Mouse (Mus musculus): ENCODE measurements at regions not wholly inside any gene's neighbourhood (a gene's known extent, or its start where the extent isn't known, plus 50 kb on each side); places are given as distances from the start of the nearest gene placed in this dataset.
A peak's percentile ranks its signal among the peaks of the same experiment; 100 is the strongest.

DNA sequence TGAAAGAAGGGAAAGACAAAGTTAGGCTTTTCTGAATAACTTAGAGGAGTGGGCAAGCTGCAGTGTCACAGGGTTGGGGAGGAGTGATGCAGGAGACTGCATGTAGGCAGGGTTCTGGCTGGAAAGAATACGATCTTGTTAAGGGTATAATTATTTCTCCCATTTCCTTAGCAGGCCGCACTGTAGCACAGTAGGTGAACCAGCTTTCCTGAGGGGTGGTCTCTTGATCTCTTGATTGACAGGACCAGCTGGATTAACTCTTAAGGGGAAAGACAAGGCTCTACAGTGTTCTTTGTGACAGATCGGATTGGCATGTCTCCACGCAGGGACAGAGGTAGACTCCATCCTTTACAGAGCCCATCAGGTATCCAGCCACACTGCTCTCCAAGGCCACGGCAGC, 54.5 kb upstream of the Meis1 start:
- DNase-seq (ENCODE audit: inconsistent ontology term): no peak

DNA sequence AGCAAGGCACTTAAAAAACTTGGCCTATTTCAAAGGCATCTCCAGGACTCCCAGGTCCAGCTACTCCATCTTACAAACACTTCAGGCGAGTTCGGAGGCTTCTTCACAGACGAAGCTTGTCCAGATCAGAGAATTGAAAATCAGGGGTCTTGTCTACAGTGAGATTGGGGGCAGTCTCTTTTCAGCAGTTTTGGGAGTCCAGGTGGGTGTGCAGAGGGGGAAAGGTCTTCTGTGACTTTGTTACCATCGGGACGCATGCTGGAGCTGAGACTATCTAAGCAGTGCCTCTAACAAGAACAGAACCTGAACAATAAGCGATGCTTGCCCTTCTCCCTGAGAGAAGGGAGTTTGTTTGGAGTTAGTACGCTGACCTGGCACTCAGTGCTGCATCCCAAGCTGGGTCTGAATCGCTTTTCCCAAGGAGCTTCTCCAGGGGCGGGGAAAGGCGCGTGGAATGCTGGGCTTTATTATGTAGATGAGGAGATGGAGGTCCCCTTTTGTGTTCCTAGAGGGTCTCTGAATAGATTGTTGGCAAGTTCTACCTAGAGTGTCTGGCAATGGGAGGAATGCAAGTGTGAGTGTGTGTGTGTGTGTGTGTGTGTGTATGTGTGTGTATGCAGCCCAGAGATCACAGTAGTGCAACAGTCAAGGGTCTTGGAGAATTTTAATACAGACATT, 55.2 kb upstream of the Meis1 start:
- peak; percentile 15 for DNase-seq (ENCODE audit: inconsistent ontology term)

DNA sequence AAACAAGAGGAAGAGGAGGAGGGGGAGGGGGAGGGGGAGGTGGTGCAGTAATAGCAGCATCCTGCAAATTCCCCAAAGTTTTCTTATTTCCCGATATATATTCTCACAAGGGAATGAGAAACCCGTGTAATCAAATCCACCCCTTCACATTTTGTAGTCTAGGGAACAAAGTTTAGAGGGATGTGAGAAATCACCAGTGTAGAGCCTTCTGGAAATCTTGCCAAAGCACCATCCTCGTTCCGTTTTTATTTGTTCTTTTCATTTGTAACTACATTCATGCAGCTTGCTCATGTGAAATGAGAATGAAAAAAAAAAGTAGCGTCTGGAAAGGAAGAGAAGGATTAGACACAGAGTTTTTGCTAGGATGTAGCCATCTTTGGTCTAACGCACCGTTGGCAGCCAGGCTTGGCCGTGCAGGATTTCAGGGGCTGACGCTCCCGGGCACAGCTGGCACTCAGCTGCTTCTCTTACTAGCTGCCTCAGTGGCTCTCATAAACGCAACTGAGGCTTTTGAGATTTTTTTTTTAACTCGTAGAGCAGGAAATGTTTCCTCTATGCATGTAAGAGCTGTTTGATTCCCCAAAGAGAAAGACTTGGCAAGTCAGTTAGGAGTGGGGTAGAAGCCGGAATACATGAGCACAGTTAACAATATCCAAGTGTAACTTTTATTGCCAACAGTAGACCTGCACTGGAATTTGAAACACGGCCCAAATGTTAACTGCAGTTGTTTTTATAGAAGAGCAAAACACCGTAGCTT, 72.5 kb upstream of the Meis1 start:
- peak; percentile 7 for DNase-seq (ENCODE audit: inconsistent ontology term)

DNA sequence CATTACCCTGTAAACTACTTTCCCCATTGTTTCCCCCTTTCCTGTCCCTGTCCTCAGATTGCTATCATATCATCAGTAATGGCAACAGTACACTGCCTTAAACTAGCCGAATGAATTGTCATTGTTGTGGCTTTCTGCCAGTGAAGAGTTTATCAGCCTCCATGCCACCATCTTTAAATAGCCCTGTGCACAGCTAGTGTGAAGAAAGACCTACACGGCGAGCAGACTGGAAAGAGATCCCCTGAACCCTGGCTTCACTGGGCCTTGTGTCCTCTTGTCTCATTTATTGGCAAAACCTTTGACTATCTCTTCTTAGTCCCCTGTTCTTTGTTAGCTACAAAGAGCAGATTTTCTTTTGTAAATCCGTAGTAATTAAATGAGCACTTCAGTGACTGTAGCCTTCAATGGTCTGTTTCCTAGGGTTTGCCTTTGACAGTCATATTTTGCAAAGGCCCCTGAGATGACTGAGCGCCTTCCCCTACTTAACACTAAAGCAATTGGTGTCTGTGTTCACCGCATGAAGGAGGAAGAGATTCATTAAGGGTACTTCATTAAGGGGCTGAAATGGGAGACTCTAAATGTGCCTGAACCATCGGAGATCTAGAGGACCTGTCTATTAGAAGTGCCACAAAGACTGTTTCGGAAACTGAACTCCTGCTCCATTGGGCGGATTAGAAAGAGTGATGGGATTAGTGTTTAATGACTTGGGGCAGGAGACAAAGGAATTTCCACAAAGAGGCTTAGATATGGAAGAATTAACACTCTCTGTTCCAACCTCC, 74.4 kb upstream of the Meis1 start:
- no peak for DNase-seq (ENCODE audit: inconsistent ontology term)

DNA sequence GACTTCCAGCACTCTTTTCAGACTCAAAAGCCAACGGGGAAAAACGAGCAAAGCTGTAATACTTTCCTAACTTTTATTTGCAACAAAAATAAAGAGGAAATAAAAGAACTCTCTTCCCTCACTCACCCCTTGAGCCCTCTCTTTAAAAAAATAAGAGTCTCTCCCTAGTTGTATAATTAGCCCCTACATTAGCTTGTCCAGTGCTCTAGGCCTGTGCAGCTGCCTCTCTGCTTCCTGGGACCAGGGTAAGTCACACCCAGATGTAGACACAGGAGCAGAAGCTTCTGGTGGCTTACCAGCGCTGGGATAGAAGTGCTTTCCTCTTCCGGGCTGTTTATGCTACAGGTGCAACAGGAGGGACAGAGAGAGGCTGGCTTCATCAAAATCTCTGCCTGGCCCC, 75.0 kb upstream of the Meis1 start:
- no peak for DNase-seq (ENCODE audit: inconsistent ontology term)

DNA sequence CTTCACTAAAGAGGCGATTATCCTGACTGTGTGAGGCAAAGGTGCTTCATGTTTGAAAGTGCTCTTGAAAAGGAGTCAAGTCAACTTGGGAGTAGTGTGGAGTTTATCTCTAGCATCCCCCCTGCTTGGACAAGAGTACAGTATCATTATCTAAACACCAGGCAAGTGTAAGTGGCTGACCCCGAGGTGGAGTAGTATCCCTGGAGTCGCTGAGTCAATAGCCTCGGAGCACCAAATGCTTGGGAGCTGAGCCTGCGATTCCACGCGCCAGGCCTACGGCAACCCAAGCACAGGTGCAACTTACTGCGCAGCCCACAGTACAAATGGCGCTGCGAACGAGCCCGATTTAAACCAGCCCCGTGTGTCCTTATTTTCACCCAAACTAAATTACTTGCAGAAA, 75.4 kb upstream of the Meis1 start:
- no peak for DNase-seq (ENCODE audit: inconsistent ontology term)

DNA sequence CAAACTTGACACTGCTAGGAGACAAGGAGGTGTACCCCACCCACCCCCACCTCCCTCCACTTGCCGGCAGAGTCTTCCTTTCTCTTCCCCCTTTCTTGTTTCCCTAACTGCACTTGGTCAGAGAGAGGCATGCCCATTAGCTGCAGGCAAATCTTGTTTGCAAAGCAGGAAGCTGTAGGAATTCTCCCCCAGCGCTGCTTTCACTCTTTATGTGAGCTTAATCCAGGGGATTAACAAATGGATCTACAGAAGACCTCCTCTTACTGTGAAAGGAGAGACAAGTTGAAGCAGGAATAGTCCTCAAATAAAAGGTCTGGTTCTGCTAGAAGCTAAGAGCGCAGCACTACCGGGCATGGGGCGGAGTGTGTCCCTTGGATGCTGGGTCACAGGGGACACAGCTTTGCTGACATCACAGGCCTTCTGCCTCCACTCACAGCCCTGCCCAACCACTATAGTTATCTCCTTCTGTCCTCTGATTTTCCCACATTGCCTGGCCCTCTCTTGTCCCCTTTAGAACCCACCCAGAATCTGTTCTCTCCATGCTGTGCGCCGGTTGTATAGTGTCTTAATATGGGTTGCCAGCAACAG, 84.3 kb upstream of the Meis1 start:
- no peak for DNase-seq (ENCODE audit: inconsistent ontology term)

DNA sequence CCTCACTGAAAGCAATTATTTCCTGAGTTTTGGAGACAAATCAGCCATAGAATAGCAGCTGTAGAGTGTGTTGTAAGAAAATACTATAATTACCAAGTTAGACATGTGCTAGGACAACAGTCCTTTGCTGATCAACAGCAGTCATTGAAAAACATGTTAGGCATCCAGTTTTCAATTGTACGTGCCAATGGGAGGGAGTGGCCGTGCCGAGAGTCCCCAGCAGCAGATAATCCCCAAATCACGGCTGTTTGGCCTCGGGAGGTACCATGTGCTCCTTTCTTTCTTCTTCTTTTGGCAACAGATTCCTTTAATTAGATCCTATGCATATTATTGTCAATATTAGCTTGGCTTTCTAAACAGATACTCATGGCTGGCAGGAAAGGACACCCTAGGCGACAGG, 88.4 kb upstream of the Meis1 start:
- DNase-seq (ENCODE audit: inconsistent ontology term): no peak

DNA sequence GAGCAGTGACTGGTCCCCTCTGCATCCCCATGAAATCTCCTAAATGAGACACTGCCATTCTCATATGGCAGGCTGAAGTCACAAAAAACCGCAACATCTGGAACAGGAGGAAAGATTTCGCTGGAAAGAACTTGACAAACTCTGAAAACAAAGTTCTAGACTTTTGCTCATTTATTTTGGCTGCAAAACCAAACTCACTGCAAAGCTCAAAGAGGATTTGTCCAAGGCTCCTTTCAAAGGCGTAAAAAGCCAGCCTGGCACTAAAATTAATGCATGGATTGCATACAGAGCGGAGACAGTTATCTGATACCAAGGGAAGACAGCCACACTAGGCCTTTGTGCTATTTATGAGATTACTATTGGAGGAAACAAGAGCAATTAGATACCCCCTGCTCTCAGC, 90.3 kb upstream of the Meis1 start:
- no peak for DNase-seq (ENCODE audit: inconsistent ontology term)

DNA sequence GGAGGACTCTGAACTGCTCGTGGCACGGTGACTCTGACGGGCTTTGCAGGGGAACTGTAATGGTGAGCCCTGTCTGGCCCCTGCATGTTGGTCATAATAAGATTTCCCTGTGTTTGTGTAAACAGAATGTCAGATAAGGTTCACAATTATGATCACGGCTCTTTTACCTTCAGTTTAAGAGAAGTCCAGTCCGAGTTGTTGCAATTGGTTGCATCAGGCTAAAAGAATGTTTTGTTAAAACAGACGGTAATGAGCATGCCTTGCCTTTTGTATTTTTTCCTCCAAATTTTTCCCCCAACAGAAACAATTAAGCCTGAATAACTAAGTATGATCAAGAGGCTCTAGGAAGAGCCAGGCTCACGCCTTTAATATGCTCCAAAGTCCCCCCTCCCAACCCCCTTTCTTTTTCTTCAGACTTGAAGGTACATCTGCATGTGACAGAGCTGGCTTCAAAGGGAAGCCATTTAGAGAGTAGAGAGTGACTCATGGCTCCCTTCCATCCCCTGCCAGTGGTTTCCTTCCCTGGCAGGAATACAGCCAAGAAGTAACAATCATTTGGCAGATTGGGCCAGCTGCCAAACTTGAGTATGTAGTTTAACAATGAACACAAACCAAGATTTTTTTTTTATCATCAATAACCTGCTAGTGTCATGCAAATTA, 93.3 kb upstream of the Meis1 start:
- DNase-seq (ENCODE audit: inconsistent ontology term): peak; percentile 90

DNA sequence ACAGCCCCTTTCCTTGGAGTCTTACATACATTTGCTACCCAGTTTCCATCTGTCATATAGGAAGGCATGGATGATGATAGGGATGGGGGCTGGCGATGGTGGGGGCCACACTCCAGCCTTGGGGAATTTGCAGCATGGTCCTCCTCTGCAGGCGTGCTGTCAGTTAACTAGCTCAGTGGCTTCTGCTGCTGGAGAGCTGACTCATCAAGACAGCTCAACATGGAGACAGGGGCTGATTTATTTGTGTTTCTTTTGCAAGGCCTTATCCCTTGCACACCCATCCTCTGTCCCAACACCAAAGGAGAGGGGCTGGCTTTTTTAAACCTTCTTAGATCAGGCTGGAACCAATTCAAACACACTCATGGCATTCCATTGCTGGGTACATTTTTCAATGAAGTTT, 98.3 kb upstream of the Meis1 start:
- DNase-seq (ENCODE audit: inconsistent ontology term): no peak

DNA sequence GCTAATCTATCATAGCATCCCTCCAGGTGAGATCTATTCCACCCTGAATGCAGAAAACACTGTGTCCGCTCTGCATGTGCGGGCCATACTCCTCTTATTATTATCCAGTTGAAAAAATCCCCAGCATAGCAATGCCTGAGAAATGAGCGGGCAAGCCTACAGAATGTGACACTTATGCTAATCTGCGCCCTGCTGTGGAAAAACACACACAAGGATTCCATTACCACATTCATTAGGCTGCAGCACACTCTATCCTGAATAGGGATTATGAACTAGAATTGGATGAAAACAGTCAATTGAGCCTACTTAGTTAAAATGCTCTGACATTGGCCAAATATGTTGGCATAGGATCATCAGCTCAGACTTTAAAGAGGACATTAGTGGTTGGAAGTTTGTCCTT, 99.5 kb upstream of the Meis1 start:
- peak; percentile 86 for DNase-seq (ENCODE audit: inconsistent ontology term)

DNA sequence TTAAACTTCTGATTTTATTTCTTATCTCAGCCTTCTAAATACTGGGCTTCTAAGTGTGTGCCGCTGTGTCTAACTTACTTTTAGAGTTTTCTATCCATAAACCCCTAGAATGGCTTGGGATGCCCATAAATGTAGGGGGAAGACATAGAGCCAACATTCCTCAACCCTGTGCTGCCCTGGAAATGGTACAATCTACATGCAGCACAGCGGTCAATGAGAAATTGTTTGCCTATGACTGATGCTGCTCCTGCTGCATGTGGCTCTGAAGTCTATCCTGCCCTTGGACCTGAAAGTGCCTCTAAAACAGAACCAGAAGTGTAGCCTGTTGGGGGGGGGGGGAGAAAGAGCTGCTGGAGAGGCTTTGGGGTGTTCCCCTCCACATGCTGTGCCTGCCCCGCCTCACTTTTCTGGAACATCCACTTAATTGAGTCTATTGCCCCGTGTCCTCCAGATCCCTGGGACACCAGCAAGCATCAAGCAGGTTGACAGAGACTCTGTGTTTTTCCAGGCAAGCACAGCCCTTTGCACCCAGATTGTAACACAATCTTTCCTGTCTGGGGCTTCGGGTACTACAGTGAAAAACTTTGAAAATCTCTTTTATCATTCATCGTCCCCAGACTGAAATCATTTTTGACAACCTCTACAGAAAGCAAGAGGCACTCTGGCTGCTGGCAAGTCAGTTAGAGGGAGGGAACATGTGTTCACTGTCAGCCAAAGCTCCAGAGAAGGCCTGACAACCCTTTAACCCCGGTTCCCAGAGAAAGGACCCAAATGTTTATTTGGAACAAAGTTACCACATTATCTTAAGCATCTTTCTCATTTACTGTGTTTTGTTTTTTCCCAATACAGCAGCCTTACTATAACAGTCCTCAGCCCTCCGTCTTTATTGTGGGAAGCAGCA, 101.4 kb upstream of the Meis1 start:
- peak; percentile 52 for DNase-seq (ENCODE audit: inconsistent ontology term)

DNA sequence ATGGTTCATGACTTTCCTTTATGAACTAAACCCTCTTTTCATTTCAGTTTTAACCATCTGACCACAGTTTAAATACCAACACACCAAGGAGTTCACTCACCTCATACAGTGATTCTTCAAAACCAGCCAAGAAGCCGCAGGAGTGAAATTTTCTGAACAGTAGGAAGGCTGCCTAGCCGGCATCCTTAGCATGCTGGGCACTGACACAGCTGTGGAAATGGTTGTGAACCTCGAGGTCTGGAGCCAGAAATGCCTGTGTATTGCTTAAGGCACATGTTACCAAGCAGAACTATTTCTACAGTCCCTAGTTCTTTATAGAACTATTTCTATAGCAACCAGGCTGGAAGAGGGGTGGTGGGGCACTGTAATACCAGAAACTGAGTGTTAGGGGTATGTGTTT, 102.1 kb upstream of the Meis1 start:
- peak; percentile 78 for DNase-seq (ENCODE audit: inconsistent ontology term)

DNA sequence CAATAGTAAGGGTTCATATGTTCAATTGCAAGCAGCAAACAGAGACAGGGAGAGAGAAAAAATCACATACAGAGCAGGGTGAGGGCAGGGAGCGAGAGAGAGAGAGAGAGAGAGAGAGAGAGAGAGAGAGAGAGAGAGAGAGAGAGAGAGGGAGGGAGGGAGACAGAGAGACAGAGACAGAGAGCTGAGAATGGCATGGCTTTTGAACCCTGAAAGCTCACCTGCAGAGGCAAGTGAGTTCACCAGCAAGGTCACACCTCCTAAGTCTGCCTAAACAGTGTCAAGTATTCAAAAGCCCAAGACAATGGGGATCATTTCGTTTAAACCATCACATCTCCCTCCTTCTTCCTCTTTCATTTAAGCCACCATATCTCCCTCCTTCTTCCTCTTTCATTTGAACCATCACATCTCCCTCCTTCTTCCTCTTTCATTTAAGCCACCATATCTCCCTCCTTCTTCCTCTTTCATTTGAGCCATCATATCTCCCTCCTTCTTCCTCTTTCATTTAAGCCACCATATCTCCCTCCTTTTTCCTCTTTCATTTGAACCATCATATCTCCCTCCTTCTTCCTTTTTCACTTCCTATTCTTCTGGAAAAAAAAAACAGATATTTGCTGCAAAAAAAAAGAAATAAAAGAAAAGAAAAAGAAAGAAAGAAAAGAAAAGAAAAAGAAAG, 116.7 kb upstream of the Meis1 start:
- DNase-seq (ENCODE audit: inconsistent ontology term): no peak

DNA sequence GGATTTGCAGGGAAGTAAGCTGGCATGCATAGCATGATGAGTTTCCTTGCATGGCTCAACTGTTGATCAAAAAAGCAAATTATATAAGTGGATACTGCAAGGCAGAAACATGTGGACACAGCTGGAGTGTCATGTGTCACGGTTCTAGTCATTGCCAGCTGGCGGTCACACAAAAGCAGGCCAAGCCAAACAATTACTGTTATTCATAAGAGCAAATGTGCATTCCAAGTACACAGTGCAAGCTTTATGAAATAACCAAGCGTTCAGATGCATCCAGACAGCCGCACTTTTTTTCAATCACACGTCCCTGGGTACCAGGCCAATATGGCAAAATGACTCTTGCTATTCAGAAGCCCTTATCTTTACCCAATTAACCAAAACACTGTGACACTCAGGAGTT, 119.6 kb upstream of the Meis1 start:
- DNase-seq (ENCODE audit: inconsistent ontology term): peak; percentile 80

DNA sequence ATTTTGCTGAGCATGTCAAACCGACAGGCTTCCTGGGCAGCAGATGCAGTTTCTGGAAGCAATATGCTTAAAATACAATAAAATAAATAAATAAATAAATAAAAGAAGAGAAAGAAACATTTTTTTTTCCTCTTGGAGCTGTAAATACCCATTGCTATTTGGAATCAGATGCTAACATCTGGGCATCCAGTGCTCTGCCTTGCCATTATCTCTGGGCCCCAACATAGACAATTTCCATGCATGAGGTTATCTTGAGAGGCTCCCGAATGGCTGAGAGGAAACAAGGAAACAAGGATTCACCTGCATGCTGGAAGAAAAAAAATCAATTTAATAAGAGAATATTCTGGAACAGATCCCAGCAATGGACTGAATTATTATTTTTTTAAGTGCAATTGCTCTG, 120.0 kb upstream of the Meis1 start:
- no peak for DNase-seq (ENCODE audit: inconsistent ontology term)

DNA sequence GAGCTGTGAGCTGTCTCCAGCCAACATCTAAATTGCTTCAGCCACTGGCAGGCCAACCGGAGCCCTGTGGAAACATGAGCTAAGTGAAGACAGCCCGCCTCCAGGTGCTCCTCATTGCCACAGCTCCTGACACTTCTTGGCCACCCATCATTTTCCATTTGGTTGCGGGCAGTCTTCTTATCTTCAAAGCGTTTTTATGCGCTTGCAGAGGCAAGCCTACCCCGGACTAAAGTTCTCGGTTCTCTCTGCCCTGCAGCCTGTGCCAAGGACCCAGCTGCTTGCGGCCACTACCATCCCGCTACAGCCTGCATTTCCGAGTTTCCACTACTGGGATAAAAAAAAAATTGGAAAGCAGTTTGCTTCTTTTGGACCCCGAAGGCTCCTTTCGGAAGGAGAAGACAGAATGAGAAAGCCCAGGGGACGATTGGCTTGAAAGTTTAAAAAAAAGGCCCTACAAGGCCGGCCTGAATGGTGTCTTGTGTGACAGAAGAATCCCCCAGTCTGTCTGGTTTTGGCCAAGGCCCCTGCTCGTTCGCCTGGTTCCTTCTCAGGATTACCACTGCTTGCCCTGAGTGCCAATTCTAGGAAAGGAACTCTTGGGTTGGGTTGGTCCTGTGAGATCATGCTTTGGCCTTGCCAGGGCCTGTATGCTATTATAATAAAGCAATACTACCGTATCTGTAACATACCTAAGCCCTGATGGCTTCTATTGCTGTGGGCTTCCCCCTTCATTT, 124.6 kb upstream of the Meis1 start:
- no peak for DNase-seq (ENCODE audit: inconsistent ontology term)

DNA sequence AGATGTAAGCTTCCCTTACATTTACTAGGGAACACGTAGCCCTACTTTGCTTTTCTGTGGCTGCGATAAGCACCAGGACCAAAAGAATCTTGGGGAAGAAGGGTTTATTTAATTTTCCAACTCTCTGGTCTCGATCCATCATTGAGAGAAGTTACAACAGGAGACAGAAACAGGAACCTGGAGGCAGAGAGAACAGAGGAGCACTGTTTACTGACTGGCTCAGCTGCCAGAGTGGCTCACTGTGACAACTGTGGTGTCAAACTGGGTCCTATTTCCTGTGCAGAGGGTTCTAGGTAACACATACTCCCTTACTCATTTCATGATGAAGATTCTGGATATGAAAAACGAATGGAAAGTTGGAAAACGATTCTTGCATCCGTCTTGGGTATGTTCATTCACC, 125.7 kb upstream of the Meis1 start:
- no peak for DNase-seq (ENCODE audit: inconsistent ontology term)

DNA sequence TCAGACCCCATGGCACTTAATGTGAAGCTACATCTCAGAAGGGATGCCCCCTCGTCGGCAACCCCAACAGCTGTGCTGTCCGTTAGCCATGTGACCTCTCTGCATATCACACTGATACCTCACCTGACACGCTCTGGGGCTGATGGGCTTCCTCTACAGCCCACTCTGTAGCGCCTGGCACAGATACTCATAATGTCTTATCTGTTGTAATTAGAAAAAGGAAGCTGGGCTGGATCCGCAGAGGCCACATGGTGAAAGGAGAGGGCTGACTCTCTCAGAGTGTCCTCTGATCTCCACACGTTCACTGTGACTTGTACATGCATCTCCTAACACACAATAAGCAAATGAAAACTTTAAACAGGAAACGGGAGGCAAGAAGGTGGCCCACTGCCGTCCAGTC, 126.5 kb upstream of the Meis1 start:
- no peak for DNase-seq (ENCODE audit: inconsistent ontology term)
